Mouse (Mus musculus) frontal cortex, postnatal 14 days (tissue): Measurements from ENCODE around the gene Gm20431.
"Not testable (repeated sequence)": the region's sequence is repeated elsewhere in the genome, so short reads cannot be mapped to it uniquely, and the experiment has no call there.

Experiments
- DNase-seq, 2 experiments: peaks; one replicate each; pipeline ENCODE4 v3.0.0; 2022; ENCODE audit warnings: low spot score in 2 of 2

The Gm20431 gene

DNA sequence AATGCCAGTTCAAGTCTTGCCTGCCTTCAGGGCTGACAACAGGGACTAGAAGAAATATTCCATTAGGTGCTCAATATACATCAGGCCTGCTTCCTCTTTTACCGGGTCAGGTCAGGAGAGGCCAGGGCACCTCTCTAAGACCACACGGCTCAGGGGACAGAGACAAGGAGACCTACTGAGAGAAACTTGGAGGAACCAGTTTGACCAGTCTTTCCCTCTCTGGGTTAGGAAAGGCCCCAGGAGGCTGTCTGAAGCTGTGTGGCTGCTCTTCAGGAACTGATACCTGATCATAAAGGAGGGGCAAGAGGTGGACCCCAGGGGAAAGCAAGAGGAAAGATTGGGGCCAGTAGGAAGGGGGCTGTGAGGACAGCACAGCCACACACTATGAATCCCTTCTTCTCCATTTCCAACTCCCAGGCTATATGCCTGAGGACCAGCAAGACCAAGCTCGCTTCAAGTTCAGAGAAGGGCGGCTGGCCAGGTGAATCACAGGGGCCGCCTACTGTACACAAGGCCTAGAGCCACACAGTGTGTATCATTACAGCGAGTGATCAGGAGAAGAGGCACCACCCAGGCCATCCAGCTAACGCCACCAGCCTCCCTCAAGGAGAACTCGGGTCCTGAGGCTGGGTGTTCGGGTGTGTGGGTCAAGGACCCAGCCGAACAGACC lies 2.0 kb downstream of the Gm20431 start:
- DNase-seq, result no peak

DNA sequence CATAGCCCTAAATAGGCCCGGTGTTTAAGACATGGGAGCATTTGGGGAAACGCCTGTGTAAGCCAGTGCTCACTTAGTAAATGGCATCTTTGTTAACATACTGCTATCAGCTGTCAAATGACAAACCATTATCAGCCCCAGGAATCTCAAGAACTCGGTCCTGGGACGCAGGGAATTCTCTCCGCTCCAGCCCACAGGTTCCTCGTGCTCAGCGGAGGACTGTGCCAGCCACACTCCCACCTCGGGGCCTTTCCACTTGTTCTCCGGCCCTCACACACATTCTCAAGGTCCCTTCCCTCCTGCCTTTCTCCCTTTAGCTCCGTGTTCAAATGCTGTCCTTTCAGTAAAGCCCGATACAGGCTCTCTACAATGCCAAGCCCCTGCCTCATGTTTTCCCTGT lies 2.6 kb downstream of the Gm20431 start:
- no peak for DNase-seq

DNA sequence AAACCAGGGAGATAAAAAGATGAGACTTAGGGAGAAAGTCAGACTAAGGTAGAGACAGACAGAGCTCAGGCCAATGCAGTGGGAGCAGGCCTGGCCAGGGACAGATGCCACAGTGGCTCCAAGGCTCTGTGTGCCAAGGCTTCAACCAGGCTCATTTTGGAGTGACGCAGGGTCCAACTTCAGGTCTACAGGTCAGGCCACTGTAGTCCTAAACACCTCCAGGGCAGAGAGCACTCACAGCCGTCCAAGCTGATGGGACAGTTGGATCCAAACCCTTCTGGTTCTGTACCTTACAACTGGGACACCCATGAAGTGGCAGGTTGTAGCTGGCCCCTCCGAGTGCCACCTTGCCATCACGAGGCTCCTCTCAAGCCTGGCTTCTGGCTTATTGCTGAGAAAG lies 3.3 kb downstream of the Gm20431 start:
- DNase-seq, result no peak

DNA sequence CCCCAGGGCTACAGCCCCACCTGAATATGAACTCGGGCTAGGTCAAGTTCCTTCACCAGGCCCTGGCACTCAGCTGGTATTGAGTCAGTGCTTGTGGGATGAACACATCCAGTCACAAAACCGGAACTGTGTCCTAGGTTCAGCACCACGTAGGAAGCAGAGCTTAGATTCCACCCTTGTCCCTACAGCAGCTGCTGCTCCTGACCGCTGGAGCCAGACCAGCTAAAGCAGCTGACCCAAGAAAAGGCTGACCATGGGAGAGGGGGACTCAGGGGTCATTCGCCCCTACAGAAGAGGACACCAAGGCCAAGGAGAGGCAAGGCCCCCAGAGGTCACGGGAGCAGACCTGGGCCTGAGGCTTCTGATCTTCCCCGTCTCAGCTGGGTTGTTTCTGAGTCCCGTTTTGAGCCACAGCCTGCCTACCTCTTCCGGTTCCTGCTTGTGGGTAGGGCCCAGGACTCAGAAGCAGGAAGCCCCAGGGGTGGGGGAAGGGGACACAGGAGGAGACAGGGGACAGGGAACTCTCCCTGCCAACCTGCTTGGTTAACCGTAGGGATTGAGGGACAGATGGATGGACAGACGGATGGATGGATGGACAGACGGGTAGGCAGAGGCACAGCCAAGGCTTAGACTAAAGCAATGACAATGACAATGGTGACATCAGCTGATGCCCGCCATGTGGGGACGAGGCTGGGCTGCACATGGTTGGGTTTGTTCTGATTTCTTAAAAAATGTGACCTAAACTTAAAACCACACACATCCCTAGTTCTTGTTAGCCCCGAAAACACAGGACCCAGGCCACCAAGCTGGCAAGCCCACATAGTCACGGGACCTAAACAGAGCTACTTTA lies 4.4 kb downstream of the Gm20431 start:
- no peak for DNase-seq

DNA sequence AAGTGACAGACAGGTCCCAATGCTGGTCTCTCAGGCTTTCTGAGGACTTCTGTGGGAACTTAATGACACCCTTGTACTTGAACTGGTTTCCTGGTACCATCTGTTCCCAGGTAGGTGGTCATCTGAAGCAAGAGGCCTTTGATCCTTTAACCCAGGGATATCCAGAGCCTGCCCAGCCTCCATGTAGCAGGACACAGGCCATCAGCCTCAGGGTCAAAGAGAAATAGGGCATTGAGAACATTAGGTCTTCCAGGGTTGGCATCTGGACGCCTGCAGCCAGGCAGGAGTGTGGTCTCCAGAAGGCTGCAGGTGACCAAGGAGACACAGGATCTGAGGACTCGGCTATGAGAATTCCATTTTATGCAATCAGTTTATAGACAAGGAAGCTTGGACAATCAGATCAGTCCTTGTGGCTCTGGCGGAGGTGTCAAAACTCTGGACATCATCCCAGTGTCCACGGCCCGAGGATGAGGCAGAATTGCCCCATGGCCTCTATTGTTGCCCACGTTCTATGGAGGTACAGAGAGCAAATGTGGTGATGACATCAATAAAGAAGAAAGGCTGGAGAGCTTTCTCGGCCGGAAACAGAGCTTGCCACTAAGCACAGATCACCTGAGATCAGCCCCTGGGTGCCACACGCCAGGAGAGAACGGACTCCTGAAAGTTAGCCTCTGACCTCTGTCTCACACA lies 6.2 kb downstream of the Gm20431 start:
- no peak for DNase-seq

DNA sequence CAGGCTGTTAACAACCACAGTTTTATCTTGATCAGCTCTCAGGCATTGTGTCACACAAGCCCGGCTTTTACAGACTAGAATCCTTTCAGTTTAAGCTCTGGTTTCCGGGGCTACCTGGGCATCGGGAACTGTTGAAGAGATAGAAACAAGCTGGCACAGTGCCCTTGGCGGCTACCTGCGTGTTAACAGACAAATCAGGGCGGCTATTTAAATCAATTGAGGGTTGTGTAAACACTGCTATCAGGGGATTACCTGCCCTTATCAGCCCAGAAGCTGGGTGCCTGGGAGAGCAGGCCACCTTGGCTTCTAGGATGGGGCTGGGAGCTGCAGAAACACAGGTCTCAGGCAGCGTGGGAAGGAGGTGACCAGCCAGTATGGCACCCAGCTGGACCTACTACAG lies 8.6 kb downstream of the Gm20431 start:
- no peak for DNase-seq

DNA sequence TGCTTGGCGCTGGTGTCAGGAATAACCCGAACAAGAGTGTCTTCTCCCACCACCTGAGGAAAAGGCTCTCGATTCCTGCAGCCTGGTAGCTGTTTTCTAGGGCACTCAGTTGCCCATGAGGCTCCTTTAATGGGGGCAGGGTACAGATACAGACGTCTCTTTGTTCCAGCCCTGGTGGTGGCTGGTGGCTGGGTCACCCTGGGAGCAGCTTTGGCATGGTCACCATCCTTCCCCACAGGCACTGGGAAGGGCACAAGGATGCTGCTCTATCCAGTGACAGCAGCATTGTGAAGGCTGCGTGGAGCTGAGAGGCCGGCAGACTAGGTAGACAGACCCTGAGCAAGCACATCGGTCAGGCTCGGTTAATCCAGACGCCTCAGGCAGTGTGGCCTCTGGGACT lies 9.7 kb downstream of the Gm20431 start:
- no peak for DNase-seq

DNA sequence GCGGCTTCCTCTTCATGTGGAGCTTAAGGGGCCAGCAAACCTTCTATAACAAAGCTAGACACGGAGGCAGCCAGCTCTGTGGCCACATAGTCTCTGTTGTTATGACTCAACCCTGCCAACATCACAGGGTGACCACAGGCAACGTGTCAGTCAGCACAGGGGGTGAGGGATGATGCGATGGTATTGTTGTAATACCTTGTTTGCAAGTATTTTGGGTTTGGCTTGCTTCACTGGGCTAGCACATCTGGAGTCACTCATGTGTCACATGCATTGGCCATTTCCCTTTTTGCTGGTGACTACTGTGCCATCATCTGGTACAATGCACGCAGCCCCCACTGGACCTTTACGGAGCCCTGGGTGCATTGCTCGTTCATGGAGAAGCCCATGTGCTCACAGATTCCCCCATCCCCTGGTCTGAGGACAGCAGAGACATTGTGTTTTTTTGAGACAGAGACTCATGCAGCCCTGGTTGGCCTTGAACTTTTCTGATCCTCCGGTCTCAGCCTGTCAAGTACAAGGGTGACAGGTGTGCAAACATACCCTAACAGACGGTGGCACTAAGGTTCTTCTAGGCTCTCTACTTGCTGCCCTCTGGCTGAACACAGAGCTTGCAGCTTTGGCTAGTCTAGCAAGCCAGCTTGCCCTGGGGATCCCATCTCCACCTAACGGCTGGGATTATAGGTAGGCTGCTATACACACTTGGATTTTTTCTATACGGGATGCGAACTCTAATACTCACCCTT lies 11.8 kb downstream of the Gm20431 start:
- no peak for DNase-seq

DNA sequence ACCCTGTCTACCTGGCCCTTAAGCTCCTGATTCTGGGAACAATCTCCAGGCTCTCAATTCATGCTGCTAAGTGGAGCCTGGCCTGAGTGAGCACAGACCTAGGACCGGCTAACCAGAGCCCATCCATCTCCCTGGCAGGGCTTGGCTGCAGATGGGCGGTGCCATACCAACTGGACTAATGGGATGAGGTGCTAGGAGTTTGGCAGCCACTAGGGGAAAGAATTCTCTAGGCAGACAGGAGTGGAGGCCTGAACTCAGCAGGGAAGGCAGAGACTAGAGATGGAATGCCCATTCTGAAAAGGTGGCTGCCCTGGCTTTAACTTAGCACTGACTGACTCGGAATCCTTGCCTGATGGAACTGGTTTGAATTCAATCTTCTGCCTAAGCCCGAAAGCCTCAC lies 14.9 kb downstream of the Gm20431 start:
- DNase-seq, result no peak

DNA sequence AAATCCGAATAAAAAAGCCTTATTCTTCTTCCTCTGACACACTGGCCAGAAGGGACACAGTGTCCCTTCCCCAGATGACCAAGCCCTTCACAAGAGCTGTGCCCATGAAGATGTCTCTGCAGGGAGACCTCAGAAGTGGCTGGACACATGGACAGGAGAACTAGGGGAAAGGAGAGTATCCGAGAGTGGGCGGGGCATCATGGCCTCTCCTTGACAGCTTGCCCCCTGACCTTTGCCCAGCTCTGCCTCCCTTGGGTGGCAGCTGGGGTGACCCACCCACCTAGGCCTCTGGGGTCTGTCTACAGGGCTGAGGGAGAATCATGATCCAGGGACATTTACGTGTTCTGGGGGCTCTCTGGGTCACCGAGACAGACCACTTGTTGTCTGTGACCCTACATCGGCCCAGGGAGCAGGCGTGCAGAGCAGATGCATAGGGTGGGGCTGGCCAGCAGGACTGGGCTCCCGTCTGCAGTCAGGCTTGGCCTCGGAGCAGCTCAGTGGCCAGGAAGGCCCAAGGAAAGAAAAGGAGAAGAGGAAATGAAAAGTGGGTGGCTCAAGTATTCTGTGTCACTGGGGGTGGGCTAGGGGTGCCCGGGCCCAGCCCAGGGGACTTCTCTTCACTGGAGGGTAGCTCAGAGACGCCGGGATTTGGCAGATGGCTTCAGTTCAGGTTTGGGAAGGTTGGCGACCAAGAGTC lies 17.8 kb downstream of the Gm20431 start:
- DNase-seq, result not testable (repeated sequence)

DNA sequence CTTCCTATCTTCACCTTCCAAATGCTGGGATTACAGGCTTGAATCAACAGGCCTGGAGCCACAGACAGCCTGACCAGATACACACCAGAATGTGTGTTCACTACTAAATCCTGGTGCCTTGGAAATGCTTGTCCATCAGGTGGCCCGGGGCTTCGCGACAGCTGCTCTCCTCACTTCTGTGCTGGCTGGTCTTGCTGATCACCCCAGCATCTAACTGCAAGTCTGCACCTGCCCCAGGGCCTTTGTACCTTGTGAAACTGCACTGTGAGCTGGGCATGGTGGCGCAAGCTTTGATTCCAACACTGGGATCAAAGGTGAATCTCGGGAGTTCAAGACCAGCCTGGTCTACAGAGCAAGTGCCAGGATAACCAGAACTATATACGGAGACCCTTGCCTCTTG lies 19.1 kb downstream of the Gm20431 start:
- DNase-seq, result no peak

DNA sequence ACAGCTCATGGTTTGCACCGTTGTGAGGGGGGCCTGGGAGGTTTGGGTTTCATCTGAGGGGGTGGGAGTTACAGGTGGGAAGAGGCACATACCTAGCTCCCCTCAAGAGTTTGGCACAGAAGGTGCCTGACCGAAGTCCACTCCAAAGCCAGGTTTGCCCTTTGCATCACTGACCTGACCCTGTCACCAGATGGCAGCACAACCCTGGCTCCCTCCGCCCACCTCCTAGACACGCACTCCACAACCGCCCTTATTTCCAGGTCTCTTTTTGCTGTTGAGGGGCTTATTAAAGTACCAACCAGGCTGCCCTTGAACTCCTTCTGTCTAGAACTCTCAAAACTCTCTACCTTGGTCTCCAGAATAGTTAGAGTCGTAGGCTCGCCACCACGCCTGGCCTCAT lies 20.0 kb downstream of the Gm20431 start:
- DNase-seq, result no peak

DNA sequence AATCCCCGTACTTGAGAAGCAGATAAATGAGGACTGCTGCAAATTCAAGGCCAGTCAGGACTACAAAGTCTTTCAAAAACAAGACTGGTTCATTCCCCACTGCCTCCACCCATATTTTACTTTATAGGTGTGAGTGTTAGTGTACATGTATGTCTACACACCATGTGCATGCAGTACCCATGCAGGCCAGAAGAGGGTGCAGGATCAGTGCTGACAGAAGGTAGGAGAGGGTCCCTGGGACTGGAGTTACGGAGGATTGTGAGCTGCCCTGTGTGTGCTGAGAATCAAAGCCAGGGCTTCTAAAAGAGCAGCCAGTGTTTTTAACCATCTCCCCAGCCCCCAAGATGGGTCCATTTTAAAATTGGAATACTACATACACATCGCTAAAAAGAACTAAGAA lies 21.0 kb downstream of the Gm20431 start:
- DNase-seq, result no peak

DNA sequence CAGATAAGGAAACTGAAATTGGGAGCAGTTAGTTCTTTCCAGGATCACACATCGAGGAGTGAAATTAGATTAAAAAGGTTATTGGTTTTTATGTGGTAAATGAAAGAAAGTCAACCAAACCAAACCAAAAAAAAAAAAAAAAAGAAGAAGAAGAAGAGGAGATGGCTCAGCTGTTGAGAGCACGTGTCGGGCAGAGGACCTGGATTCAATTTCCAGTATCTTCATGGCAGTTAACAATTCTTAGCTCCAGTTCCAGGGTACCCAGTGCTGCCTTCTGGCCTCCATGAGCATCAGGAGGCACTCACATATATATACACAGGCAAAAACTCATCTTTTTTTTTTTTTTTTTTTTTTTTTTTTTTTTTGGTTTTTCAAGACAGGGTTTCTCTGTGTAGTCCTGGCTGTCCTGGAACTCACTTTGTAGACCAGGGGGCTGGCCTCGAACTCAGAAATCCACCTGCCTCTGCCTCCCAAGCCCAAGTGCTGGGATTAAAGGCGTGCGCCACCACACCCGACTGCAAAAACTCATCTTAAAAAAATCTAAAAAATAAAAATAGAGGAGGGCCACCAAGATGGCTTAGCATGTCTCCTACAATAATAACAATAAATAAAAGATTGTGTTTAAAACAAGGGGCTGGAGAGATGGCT lies 26.3 kb downstream of the Gm20431 start:
- no peak for DNase-seq

DNA sequence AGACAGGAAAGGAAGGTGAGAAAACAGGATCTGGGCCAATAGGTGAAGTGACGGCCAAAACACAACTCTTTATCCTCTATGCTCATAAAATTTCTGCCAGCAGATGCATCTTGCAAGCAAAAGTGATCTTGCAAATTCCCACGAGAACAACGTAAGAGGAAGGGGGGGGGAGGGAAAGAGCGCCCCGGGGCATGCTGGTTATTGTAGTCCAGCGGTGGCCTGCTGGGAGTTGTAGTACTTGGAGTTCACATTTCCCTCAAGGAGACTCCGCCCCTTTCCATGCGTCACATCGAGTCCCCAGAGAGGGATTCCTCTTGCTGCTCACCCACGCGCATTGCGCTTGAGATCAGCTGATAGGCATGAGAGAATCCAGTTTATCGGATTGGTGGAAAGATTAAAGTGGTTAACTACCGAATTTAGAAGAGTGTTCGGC lies 26.9 kb downstream of the Gm20431 start:
- DNase-seq, result peak; percentile 95 to 97

DNA sequence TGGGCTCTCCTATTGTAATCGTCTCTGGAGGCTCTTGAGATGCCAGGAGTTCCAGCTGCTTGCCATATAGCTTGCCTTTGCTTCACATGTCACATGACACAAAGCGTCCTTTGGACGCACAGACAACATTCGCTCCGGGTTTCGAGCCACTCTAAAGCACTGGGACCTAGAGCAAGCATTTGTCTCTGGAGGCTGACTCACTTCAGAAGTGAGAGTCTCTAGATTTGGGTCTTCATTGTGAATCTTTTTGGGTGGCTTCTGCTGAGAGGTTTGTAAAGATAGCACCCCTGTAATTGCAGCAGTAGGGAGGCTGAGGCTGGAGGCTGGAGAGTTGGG lies 27.8 kb downstream of the Gm20431 start:
- no peak for DNase-seq

DNA sequence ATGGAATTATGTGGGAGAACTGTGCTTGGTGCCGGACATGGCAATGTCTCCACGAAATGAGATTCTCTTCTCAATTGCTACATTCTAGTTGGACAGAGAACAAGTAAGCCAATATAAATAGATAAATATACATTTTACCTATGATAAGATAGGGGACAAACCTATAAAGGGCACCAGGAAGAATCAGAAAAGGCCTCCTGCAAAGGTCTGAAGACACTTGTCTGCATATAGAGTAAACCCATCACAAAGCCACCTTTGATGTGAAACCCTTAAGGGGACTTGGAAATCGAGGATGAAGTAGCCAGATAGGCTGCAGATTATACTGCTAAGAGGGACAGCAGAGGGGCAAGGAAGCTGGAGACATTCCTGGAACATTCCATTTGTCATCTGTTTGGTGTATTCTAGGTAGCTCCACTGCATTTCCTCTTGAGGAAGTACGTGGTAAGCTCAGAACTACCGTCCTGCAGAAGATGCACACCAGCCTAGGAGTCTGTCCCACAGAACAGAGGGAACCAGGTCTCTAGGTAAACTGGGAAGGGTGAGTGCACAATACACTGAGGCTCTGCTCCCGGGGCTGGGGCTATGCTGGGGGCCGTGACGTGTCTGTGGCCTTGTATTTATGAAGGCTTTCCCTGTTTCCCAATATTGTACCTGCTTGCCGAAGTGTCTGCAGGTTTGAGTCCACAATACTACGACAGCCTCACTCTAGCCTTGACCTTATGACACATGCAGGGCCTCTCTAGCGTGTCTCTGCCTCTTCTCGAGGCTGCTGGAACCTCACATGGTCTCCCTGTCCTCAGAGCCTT lies 28.4 kb downstream of the Gm20431 start:
- DNase-seq, result no peak

DNA sequence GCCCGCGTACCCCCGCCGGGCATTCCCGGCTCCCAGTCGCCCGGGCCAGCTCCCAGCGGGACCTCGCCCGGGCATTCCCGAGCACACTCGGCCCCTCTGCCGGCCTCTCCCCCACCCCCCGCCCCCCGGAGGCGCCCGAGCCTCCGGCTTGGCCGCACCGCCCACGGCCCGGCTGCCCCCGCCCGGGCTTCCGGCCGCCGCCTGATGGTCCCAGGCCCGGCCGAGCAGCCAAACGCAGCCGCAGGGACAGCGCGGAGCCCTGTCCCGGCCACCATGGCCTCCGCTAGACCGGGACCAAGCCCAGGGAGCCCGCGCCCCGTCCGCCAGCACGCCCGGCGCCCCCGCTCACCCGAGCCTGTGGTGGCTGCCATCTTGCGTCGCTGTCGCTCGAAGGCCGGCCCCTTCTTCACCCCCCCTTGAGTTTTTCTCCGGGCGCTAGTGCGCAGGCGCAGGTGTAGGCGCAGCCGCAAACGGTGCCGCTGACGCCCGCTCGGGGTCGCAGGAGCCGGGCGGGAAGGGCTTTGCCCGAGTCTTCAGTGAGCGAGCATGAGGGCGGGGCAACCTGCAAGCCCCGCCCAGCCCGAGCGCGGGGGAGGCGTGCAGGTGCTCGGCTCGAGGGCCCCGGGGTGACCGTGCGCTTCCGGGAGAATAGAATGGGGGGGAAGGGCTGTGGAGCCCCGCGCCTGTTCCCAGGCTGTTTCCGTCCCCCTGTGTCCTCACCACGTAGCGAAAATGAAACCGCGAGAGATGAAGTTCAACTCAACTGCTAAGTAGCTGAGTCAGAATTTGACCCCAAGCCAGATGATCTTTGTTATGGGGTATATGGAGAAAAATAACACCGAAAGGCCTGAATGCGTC lies 29.5 kb downstream of the Gm20431 start, which contains the start of gene Ube2v1:
TSS of gene Ube2v1 (minus strand) at position 505 of the 858 bp plus-strand sequence.
- DNase-seq, result peak; percentile 95

DNA sequence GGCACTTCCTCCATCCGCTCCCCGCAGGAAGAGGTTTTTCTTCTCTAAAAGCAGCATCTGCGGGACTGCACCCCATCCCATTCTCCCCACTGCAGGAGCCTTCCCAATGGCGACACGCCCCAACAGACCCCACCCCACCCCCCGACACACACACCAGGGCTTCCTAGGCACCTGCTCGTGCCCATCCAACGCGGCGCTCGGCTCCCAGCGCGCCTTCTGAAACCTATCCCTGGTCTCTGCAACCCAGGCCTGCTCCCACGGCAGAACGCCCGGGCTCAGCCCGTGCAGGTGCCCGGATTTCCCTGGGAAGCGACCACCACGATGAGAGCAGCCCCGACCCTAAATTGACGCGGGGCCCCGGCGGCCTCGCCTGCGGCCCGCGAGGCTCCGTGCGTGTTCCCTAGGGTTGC lies 30.1 kb downstream of the Gm20431 start:
- peak in 1 of 2 experiments; percentile 34 for DNase-seq
